Mouse (Mus musculus) layer of hippocampus, adult 9-10 months (tissue): ENCODE data around the gene Adra2b.

Experiments used
- DNase-seq: peaks from one replicate; pipeline ENCODE4 v3.0.0; 2022; ENCODE audit warnings: low spot score

Gene Adra2b

GRCm38 (mm10) chr2:127379250-127379649 lies 16.2 kb downstream of the Adra2b start:
- DNase-seq: no peak

GRCm38 (mm10) chr2:127383881-127384280 lies 20.9 kb downstream of the Adra2b start:
- no peak for DNase-seq

DNA sequence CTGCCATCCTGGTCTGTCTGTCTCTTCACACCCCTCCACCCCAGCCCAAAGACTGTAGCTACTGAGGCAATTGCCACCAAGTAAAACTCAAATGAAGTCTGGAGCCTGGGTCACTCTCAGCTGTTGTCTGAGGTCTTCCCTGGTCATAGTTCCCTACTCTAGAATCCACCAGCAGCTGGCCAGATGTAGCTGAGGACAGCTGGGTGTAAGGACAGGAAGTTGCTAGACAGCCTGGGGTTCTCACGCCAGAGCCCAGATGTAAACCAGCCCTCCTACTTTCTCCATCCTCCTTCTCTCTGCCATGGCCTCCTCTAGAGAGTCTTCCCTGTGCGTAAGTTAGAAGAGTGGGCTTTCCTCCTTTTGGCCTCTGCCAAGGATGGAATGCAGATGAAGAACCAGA lies 24.5 kb downstream of the Adra2b start:
- no peak for DNase-seq

DNA sequence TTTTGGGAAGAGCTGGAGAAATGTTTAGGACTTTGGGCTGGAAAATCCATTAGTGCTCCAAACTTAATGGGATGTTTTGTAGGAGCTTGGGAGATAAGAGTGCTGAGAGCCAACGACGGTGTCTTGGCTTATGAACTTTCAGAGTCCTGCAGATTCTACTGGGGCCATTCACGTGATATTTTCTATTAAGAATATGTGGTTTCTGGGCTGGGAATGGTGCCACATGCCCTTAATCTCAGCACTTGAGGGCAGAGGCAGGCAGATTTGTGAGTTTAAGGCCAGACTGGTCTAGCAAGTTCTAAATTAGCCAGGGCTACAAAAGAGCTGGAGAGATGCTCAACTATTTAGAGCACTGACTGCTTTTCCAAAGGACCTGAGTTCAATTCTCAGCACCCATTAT lies 27.3 kb downstream of the Adra2b start:
- no peak for DNase-seq

DNA sequence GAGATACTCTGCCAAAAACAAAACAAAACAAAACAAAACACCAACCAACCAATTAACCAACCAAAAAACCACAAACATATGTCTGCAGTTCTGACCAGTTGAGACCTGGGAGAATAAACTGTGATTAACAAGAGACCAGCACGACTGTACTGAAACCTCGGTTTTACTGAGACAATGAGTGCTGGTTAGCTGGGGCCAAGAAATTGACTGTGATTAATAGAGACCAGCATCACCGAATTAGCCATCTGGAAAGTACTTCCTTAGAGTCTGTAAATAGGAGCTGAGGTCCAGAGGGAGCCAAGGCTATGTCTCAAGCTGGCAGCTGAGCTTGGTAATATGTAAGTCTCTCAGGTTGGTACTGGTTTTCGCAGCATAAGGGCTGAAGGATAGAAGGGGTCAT lies 27.8 kb downstream of the Adra2b start:
- DNase-seq: no peak

DNA sequence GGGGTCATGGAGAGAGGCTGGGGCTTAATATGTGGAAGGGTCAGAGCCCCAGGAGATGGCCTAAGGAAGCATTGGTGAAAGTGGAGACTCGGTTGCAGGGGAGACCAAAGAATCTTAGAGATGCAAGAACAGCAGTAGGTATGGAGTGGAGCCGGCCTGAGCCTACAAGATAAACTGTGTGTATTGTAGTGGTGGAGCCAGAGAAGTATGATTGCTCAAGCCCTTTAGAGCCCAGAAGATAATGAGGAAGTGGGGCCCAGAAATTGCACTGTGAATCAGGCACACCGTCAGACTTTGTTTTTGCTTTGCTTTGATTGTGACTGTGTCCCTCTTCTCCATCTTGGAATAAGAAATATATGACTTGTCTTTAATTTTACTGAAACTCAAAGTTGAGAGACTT lies 28.3 kb downstream of the Adra2b start:
- no peak for DNase-seq

GRCm38 (mm10) chr2:127394606-127395161 lies 31.7 kb downstream of the Adra2b start:
- DNase-seq: no peak

GRCm38 (mm10) chr2:127398738-127399137 lies 35.7 kb downstream of the Adra2b start:
- DNase-seq: no peak

GRCm38 (mm10) chr2:127411126-127411525 lies 48.1 kb downstream of the Adra2b start:
- no peak for DNase-seq

GRCm38 (mm10) chr2:127415806-127416205 lies 52.8 kb downstream of the Adra2b start:
- DNase-seq: no peak

DNA sequence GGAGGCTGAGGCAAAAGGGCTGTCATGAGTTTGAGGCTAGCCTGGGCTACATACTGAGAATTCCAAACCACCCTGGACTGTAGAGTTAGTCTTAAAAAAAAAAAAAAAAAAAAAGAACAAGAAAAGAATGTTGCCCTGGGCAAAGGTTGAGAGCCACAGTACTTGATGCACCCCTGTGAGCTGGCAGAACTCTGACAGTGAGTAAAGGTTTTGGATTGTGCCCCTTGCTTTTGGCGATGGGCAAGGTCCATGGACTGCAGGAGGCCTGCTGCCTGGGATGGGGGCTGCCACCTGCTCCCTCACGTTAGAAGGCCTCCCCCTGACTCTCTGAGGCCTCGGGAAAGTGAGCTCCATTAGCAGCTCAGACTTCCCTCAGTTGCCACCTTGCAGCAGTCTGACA lies 53.7 kb downstream of the Adra2b start:
- no peak for DNase-seq
